Mouse (Mus musculus) lung, embryonic 15.5 days (tissue): Measurements from ENCODE around the gene Mettl7a1. TPM values are rescaled to one million over a fixed set of nuclear protein-coding genes. Genes with fewer than 3 reads are reported as not detected.
A peak's percentile ranks its signal among the peaks of the same experiment; 100 is the strongest.
"Not testable (repeated sequence)": the region's sequence is repeated elsewhere in the genome, so short reads cannot be mapped to it uniquely, and the experiment has no call there.

Experiments
- ATAC-seq: fragments of 200-750 bp; cut with Nextera tagmentation; 2 replicates; pipeline ENCODE4 v1.8.0; 2017; ENCODE audit warnings: moderate number of reproducible peaks, borderline replicate concordance; ENCODE audit not compliant: low FRiP score, low TSS enrichment; ENCODE audit errors: extremely low read depth
- H3K27ac ChIP-seq: fragments of 300-500 bp; sonication (generic); 2 replicates; pipeline ENCODE4 v1.5.1; 2015; ENCODE audit warnings: moderate library complexity, mild to moderate bottlenecking, inconsistent platforms
- H3K27me3 ChIP-seq: fragments of 300-500 bp; sonication (generic); 2 replicates; pipeline ENCODE4 v1.6.1; 2015; ENCODE audit warnings: inconsistent platforms
- H3K36me3 ChIP-seq: fragments of 300-500 bp; sonication (generic); 2 replicates; pipeline ENCODE4 v1.6.1; 2015; ENCODE audit warnings: inconsistent platforms
- H3K4me1 ChIP-seq: fragments of 300-500 bp; sonication (generic); 2 replicates; pipeline ENCODE4 v1.6.1; 2015; ENCODE audit warnings: inconsistent platforms
- H3K4me2 ChIP-seq: fragments of 300-500 bp; sonication (generic); 2 replicates; pipeline ENCODE4 v1.6.1; 2015; ENCODE audit warnings: inconsistent platforms, mild to moderate bottlenecking, moderate library complexity
- H3K4me3 ChIP-seq: fragments of 300-500 bp; sonication (generic); 2 replicates; pipeline ENCODE4 v1.5.1; 2015; ENCODE audit warnings: mild to moderate bottlenecking, inconsistent platforms
- H3K9ac ChIP-seq: fragments of 300-500 bp; sonication (generic); 2 replicates; pipeline ENCODE4 v1.6.1; 2015; ENCODE audit warnings: inconsistent platforms
- H3K9me3 ChIP-seq: fragments of 300-500 bp; sonication (generic); 2 replicates; pipeline ENCODE4 v1.6.1; 2016; ENCODE audit warnings: inconsistent platforms
- WGBS: fragments of 180-500 bp; shearing (Covaris S2); methylation state at CpG from one replicate; pipeline ENCODE4 v1.1.7; 2015; 5-methylcytosine and 5-hydroxymethylcytosine counted together
- polyA plus RNA-seq: library from polyadenylated mRNA; unstranded; fragments of >200 nt; fragmentation: Nextera tagmentation; extraction: Ambion mirVana; gene quantifications from 2 replicates; pipeline ENCODE4 v1.2.1, GENCODE M21; 2015

Mettl7a1 gene
- polyA plus RNA-seq, 1 experiment from 2014 or later = 9.4 TPM

- H3K4me2 ChIP-seq = peak overlapping the region; percentile 79; the same call in 1 of the 2 replicates
- H3K9me3 ChIP-seq = no peaks in the 10 kb centered on the region
- H3K36me3 ChIP-seq = no peaks in the 10 kb centered on the region
- H3K9ac ChIP-seq = no peak overlapping the region
- no peaks in the 10 kb centered on the region for H3K27me3 ChIP-seq
- H3K4me1 ChIP-seq = peaks cover 15% of the 10 kb centered on the region
- ATAC-seq = no peak
- WGBS = 67% methylated on average over 2 of the region's 2 CpGs
- H3K27ac ChIP-seq = no peak overlapping the region
- H3K4me3 ChIP-seq = no peak overlapping the region
These were observed 2.3 kb downstream of the Mettl7a1 start for GRCm38 (mm10) chr15:100306201-100306600.

GRCm38 (mm10) chr15:100307438-100308096 lies 3.6 kb downstream of the Mettl7a1 start:
- peaks cover 22% of the 10 kb centered on the region for H3K4me1 ChIP-seq
- H3K4me2 ChIP-seq, H3K27ac ChIP-seq, H3K36me3 ChIP-seq, H3K4me3 ChIP-seq, H3K9ac ChIP-seq, ATAC-seq, H3K27me3 ChIP-seq, H3K9me3 ChIP-seq: not testable (repeated sequence)
- WGBS = 33% methylated on average over 11 of the region's 11 CpGs

- H3K9me3 ChIP-seq = no peaks in the 10 kb centered on the region
- H3K36me3 ChIP-seq = no peaks in the 10 kb centered on the region
- no peak overlapping the region for H3K9ac ChIP-seq
- no peak for ATAC-seq
- H3K4me3 ChIP-seq = no peak overlapping the region
- 49% methylated on average over 2 of the region's 2 CpGs for WGBS
- no peak overlapping the region for H3K27ac ChIP-seq
- H3K4me1 ChIP-seq = peaks cover 6% of the 10 kb centered on the region; the same call in 1 of the 2 replicates
- H3K4me2 ChIP-seq = no peak overlapping the region
- no peaks in the 10 kb centered on the region for H3K27me3 ChIP-seq
These were observed 8.4 kb downstream of the Mettl7a1 start for GRCm38 (mm10) chr15:100312346-100312745.

GRCm38 (mm10) chr15:100314448-100315145 lies 10.7 kb downstream of the Mettl7a1 start:
- no peak overlapping the region for H3K27ac ChIP-seq
- peaks cover 15% of the 10 kb centered on the region for H3K4me1 ChIP-seq
- no peak overlapping the region for H3K4me3 ChIP-seq
- H3K36me3 ChIP-seq = no peaks in the 10 kb centered on the region
- H3K9ac ChIP-seq = no peak overlapping the region
- H3K4me2 ChIP-seq = no peak overlapping the region
- WGBS = 96% methylated on average over 5 of the region's 5 CpGs
- H3K9me3 ChIP-seq = no peaks in the 10 kb centered on the region
- no peak for ATAC-seq
- no peaks in the 10 kb centered on the region for H3K27me3 ChIP-seq

- WGBS = 15% methylated on average over 4 of the region's 4 CpGs
These were observed 14.2 kb downstream of the Mettl7a1 start for GRCm38 (mm10) chr15:100318014-100318671.

GRCm38 (mm10) chr15:100319884-100320283 lies 15.9 kb downstream of the Mettl7a1 start:
- no peak for ATAC-seq
- H3K27ac ChIP-seq = peak overlapping the region; percentile 41
- H3K9ac ChIP-seq = no peak overlapping the region
- H3K4me2 ChIP-seq = no peak overlapping the region
- H3K4me1 ChIP-seq = peaks cover 24% of the 10 kb centered on the region
- 87% methylated on average over 1 of the region's 1 CpGs for WGBS
- no peak overlapping the region for H3K4me3 ChIP-seq
- no peaks in the 10 kb centered on the region for H3K36me3 ChIP-seq
- H3K27me3 ChIP-seq = no peaks in the 10 kb centered on the region
- H3K9me3 ChIP-seq = no peaks in the 10 kb centered on the region

More at GRCm38 (mm10) chr15:100318014-100318671, 14.2 kb downstream of the Mettl7a1 start:
- not testable (repeated sequence) for H3K9me3 ChIP-seq, H3K4me3 ChIP-seq, H3K4me2 ChIP-seq, H3K9ac ChIP-seq, H3K36me3 ChIP-seq, H3K27me3 ChIP-seq
- ATAC-seq = peak; percentile 78
- peak overlapping the region; percentile 82 for H3K27ac ChIP-seq
- H3K4me1 ChIP-seq = peaks cover 24% of the 10 kb centered on the region

GRCm38 (mm10) chr15:100320295-100320905 lies 16.5 kb downstream of the Mettl7a1 start:
- Histone ChIP-seq H3K4me2 (no peak overlapping the region), H3K27me3 (no peaks in the 10 kb centered on the region), H3K4me1 (peaks cover 24% of the 10 kb centered on the region), H3K36me3 (no peaks in the 10 kb centered on the region), H3K9me3 (no peaks in the 10 kb centered on the region), H3K4me3 (no peak overlapping the region), H3K27ac (peak overlapping the region; percentile 41), H3K9ac (no peak overlapping the region)
- no peak for ATAC-seq
- 54% methylated on average over 9 of the region's 9 CpGs for WGBS

GRCm38 (mm10) chr15:100321134-100321533 lies 17.2 kb downstream of the Mettl7a1 start:
- H3K4me2 ChIP-seq = no peak overlapping the region
- H3K9ac ChIP-seq = no peak overlapping the region
- peaks cover 24% of the 10 kb centered on the region for H3K4me1 ChIP-seq
- no peaks in the 10 kb centered on the region for H3K27me3 ChIP-seq
- no peaks in the 10 kb centered on the region for H3K36me3 ChIP-seq
- WGBS = 47% methylated on average over 5 of the region's 5 CpGs
- peak overlapping the region; percentile 21; the same call in 1 of the 2 replicates for H3K27ac ChIP-seq
- no peak for ATAC-seq
- H3K4me3 ChIP-seq = no peak overlapping the region
- H3K9me3 ChIP-seq = no peaks in the 10 kb centered on the region

GRCm38 (mm10) chr15:100324021-100324591 lies 20.2 kb downstream of the Mettl7a1 start:
- no peak for ATAC-seq
- Histone ChIP-seq H3K27ac (no peak overlapping the region), H3K4me3 (no peak overlapping the region), H3K4me2 (no peak overlapping the region), H3K4me1 (peaks cover 15% of the 10 kb centered on the region), H3K9ac (no peak overlapping the region), H3K36me3 (no peaks in the 10 kb centered on the region), H3K27me3 (no peaks in the 10 kb centered on the region), H3K9me3 (no peaks in the 10 kb centered on the region)
- WGBS = 64% methylated on average over 12 of the region's 12 CpGs

- no peak overlapping the region for H3K4me3 ChIP-seq
- no peak overlapping the region for H3K4me2 ChIP-seq
- H3K9ac ChIP-seq = no peak overlapping the region
- no peaks in the 10 kb centered on the region for H3K27me3 ChIP-seq
- no peak for ATAC-seq
- no peaks in the 10 kb centered on the region for H3K9me3 ChIP-seq
- H3K27ac ChIP-seq = no peak overlapping the region
- no peaks in the 10 kb centered on the region for H3K36me3 ChIP-seq
- H3K4me1 ChIP-seq = peaks cover 11% of the 10 kb centered on the region
- 83% methylated on average over 3 of the region's 3 CpGs for WGBS
These were observed 21.3 kb downstream of the Mettl7a1 start for GRCm38 (mm10) chr15:100325235-100325634.

GRCm38 (mm10) chr15:100328089-100328488 lies 24.1 kb downstream of the Mettl7a1 start:
- H3K4me3 ChIP-seq, H3K27ac ChIP-seq, H3K9ac ChIP-seq, H3K27me3 ChIP-seq, ATAC-seq, H3K4me2 ChIP-seq, H3K4me1 ChIP-seq, H3K36me3 ChIP-seq, H3K9me3 ChIP-seq: not testable (repeated sequence)
- WGBS = 59% methylated on average over 4 of the region's 4 CpGs
